Mouse (Mus musculus): ENCODE data around the gene Tex35. TPM values are rescaled to one million over a fixed set of nuclear protein-coding genes. Genes with fewer than 3 reads are reported as not detected.

The Tex35 gene
- polyA plus RNA-seq, 1 experiment = 0.10 TPM

DNA sequence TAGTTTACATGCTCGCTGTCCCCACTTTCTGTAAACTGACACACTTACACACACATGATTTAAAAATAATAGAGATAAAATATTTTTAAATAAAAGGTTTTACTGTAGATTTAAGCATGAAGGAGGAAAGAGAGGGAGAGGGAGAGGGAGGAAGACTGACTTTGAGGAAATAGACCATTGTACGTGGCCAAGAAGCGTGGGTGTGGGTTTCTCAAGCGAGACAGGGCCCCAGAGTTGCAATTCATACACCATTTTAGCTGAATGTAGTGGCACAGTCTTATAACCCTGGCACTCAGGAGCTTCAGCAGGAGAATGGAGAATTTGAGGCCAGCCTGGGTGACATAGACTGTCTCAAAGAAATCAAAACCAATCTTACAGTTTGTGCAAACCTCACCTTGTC lies 25.5 kb downstream of the Tex35 start:
- DNase-seq (ENCODE audit: extremely low spot score in 1 of 2, low spot score in 1 of 2) = no peak

DNA sequence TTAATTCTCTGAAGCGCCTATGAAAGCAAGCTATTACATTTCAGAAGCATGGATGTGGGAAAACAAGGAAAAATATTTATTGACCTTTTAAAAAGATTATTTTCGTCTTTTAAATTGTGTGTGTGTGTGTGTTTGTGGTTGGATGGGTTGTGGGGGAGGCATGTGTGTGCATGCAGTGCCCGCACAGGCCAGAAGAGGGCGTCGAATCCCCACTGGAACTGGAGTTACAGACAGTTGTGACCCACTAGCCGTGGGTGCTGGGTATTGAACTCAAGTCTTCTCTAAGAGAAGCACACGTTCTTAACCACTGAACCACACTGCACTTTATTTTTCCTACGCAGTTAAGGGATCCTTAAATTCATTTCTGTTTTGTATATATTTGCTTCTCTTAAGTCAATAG lies 26.5 kb downstream of the Tex35 start:
- DNase-seq (ENCODE audit: extremely low spot score in 1 of 2, low spot score in 1 of 2) = no peak

DNA sequence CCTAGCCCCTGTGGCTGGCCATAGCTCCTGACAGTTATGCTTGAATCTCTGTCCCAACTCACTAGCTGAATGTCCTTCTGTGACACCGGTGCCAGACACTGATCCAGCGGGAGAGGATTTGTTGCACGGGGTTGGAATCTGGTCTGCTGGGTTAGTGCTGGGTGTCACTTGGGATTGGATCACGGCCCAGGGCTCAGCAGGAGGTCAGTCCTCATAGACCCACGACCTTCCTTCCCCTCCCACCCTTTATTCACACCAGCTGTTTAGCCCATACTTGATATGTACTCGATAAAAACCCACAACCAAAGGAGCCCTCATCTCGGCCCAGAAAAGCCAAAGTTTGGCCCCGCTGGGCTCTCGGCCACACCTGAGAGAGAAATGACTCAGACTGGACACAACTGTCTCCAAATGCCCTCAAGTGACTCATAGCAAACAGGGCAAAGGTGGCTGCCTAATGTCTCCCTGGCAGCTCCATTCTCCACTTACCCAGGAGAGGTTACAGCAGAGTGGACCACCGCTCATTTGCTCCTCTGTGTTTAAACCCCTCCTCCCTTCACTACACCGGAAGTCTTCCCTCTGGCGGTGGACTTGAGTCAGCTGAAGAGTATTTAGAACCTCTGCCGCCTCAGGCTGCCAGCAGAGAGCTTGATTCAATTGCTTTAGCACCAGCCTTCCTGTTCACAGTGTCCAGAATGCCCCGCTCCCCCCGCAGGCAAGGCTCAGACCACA lies 27.2 kb downstream of the Tex35 start:
- DNase-seq (ENCODE audit: extremely low spot score in 1 of 2, low spot score in 1 of 2) = no peak

DNA sequence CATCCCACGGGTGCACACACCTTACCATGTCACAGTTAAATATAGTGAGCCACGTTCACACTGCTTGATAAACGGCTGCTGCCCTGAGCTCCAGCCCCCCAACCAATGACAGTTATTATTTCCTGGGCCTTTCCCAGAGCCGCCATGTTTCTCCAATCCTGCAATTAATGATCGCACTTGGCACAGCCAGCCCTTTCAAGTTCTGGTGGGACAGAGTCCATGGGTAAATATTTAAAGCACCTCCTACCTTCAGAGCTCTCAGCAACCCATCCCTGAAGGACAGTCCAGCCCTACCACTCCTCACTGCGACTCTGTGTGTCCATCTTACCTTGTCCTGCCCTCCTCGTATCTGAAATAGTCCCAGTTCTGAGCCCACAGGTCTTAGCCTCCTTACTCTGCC lies 28.4 kb downstream of the Tex35 start:
- no peak for DNase-seq (ENCODE audit: extremely low spot score in 1 of 2, low spot score in 1 of 2)

DNA sequence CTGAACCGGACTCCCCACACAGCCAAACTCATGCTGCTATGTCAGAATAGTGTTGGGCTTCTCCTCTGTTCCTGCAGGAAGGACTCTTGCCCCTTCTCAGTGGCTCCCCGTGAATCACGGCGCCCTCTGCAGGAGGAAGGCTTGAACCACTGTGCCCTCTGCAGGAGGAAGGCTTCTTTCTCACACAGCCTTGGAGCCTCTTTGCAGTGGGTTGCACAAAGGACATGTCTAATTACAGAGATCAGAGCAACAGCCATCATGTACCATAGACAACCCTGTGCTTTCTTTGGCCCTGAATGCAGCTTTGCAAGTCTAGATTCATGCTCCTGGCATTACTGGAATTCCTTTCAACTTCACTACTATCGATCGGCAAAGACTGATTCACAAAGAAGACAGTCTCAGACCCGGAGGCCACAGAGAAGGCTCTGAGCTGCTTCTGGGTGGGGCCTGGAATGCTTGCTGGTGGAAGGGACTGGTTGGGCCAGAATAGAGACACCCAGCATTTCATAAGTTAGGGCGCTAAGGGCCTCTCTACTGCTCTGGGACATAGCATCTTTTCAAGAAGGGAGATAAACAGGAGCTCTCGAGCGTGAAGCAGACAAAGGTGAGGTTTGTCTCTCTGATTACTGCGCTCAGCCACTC lies 29.0 kb downstream of the Tex35 start:
- DNase-seq (ENCODE audit: extremely low spot score in 1 of 2, low spot score in 1 of 2) = peak in 1 of 2 experiments; percentile 59

DNA sequence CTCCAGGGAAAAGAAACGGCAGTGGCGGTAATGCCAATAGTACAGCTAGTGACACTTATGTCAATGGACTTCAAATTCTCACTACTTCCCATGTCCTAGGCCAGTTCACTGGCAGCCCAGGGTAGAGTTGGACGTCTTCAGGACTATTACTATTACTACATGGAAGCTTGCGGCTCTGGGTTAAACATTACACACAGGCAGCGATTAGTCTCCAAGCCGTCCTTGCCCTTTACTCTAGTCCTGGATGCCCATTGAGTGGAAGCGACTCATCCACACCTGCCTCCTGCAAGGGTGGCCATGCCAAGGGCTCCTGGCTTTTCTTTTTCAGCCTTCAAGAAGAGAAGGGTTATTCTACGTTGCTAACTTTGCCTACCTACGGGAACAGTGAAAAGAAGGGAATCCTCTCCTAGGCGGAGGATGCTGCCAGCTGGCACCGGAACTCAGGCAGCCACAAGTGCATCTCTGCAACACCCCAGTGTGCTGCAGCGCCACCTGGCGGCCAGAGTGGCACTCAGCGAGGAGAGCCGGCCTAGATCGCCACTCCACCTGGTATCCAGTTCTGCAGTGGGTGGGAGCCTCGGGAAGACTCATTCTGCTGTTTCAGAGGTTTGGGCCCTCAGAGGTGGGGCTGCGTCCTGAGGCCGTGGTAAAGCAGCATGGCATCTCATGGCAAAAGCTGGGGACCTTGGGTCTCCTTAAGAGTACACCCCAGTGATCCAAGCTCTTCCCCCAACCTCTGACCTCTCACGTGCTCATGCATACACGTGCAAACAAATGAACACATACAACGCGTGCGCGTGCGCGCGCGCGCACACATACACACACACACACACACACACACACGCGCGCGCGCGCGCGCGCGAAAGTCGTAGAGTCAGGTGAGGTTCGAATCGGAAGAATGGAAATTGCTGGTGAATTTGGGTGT lies 31.4 kb downstream of the Tex35 start:
- peak; percentile 57 to 95 for DNase-seq (ENCODE audit: extremely low spot score in 1 of 2, low spot score in 1 of 2)

DNA sequence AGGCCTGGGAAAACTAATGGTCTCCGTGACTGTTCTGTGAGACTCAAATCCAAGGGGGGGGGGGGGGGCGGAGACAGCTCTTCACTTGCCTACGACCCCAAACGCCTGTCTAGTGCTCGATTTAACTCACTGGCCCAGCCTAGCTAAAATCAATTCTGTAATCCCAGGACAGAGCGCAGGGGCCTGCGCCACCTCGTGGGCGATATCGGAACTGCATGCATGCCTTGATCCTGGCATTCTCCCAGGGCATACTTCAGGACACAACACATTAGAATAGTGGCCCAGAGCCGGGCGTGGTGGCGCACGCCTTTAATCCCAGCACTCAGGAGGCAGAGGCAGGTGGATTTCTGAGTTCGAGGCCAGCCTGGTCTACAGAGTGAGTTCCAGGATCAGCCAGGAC lies 32.2 kb downstream of the Tex35 start:
- peak; percentile 47 to 90 for DNase-seq (ENCODE audit: extremely low spot score in 1 of 2, low spot score in 1 of 2)

DNA sequence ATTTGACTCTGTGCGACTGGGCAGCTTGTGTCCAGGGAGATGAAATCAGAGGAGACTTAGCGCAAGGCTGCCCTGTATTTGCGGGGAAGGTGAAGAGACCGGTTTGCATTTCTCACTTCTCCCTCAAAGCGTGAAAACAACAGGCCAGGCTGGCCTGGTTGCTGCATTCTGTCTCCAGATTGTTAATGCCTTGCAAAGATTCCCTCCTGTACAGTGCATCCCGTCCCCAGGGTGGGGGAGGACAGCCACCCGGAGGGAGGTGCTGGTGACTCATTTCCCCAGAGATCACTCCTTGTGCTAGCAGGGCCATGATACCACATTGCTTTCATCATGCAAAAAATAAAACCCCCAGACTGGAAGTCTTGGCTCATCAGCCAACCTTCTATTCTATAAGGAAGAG lies 33.5 kb downstream of the Tex35 start:
- peak in 1 of 2 experiments; percentile 28 for DNase-seq (ENCODE audit: extremely low spot score in 1 of 2, low spot score in 1 of 2)

DNA sequence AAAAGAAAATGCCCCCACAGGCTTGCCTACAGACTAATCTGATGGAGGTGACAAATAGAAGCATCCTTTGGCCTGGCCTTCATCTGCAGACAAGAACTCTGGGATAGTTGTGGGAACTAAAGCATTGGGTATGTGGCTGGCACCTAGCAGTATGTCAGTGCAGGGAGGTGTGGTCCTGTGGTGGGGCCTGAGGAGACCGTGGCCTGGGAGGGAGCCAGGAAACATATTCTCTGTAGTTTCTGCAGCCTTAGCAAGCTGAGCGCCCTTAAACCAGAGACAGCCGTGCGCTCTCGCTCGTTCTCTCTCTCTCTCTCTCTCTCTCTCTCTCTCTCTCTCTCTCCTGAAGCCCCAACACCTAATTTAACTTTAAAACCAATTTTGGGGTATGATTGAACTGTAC lies 34.1 kb downstream of the Tex35 start:
- DNase-seq (ENCODE audit: extremely low spot score in 1 of 2, low spot score in 1 of 2) = no peak

DNA sequence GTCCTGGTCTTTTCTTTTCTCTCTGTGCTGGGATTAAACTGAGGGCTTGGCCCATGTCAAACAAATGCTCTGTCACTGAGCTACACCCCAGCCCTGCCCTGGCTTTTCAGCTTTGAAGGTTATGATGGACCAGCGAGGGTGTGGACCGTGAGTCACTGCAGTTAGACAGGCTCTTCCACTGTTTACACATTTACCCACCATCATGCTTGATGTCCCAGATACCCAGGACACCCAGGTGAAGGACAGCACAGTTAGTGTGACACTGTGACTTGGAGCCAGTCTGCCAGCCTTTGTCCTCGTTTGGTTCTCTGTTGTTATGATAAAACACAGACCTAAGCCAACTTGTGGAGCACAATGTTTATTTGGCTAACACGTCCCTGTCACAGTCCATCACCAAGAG lies 34.9 kb downstream of the Tex35 start:
- DNase-seq (ENCODE audit: extremely low spot score in 1 of 2, low spot score in 1 of 2) = no peak

DNA sequence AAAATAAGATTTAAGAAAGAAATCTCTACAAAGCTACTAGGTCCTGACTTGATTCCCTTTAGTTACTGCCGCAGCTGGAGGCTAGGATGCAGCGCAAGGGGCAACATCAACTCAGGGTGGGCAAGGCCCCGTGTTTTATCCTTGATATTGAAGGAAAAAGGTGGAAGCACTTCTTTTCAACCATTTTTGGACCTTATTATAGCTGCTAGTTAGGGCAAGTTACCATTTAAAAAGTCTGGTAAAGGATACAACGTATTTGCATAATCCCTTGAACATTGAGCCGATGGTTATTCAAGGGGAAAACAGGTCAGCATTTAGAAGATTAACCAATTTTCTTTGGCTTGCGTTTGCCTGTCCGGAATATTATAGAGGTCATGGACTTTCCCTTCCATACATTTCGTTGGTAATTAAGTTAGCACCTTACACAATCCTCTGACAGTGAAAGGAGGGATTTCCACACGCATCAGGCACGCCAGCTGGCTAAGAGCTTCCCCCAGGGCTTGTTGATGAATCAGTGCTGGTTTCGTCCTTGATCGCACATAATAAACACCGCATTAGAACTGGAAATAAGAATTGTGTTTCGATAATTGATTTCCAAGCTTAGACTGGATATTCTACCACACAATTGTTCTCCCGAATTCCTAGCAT lies 39.2 kb downstream of the Tex35 start:
- DNase-seq (ENCODE audit: extremely low spot score in 1 of 2, low spot score in 1 of 2) = no peak

DNA sequence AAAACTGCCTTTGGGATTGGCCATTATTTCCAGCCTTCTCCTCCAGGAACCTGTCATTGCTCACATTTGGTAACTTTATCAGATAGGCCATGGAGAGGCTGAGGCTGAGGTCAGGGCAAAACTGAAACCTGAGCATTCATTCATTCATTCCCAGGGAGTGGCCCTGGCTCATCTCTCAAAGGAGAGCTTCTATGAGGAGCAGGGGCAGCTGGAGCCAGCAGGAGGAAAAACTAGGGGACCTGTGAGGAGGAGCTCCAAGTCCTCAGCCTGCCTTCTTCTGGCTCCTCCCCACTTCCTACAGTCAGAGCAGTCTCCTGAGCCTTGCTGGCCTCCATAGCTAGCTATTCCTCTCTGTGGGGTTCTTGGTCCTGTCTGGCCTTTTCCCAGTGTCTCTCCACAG lies 40.2 kb downstream of the Tex35 start:
- no peak for DNase-seq (ENCODE audit: extremely low spot score in 1 of 2, low spot score in 1 of 2)

DNA sequence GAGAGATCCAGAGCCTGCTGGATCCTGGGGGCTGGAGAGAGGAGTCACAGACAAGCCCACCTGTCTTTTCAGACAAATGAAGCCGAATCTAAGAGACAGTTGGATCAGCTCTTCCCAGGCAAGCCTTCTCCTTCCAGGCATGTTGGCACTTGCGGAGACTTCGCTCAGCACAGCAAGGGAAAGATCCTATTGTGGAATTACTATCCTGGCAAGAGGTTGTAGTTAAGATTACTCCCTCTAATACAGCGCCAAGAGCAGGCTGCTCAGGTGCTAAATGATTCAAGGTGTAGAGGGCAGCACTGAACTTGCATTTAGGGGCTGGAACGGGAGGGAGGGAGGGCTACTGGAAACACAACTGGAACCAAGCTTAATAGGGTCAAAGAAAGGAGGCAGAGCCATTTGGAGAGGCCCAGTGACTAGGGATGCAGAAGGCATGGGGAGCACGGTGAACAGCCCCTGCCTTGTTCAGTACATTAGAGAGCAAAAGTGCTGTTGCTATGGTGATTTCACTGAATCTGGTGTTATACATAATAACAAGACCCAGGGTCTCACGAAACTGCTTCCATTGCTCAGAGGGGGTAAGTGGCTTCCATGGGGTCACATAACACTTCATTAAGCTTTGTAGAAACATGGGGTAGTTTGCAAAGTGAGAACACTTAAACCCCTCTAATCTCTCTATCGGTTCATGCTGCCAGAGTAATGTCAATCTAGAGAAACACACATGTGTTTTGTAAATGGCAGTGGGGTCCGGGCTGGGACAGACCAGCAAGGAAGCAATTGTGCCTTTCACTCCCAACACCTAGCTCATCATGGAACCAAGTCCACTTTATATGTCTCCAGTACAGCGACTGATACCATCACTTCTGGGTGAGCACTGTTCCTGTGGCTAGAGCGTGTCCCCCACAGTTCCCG lies 42.4 kb downstream of the Tex35 start:
- DNase-seq (ENCODE audit: extremely low spot score in 1 of 2, low spot score in 1 of 2) = no peak

DNA sequence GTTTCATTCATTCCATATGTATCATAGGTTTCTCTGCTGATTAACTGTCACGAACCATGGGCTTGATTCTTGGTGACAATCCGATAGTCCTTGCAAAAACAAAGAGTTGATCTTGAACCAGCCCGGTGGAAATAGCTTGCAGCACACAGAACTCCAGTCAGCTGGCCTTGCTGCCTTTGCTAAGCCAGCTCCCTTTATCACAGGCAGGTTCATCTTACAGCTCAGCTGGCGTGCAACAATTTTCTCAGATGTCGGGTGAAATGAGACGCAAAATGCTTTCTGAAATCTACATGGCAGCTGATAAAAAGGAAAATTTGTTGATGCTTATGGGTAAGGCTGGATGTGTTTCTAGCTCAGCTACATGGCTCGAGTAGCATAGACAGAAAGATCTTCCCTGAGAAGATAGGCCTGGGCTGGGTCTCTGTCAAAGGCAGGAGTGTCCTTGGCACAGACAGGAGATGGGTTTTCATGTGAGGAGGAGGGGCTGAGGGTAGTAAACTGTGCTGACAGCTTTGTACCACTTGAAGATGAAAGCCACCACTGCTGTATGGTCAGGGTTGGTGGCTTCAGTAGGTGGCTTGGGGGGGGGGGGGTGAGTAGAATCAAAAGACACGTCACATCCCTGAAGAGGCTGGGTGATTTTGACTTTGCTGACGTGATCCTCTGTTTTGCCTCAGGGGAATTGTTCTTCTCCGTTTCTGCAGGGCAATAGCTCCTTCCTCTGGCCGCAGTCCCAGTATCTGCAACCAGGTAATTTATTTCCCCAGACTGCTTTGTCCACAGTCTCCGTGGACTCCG lies 45.0 kb downstream of the Tex35 start:
- DNase-seq (ENCODE audit: extremely low spot score in 1 of 2, low spot score in 1 of 2) = no peak

DNA sequence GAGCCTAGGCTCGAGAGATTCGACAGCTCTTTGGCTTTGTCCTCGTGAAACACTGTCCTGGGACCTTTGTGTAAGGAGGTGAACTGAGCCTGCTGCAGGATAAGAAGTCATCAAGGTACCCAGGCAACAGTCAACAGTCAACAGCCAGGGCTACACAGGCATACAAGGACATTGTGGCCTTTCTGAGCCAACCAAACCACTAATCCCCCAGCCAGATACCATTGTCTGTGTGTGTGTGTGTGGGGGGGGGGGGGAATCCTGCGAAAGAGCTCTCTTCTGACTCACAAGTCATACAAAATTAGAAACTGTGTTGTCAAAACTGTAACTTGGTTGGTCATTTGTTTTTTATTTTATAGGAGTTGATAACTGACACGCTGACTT lies 46.0 kb downstream of the Tex35 start:
- no peak for DNase-seq (ENCODE audit: extremely low spot score in 1 of 2, low spot score in 1 of 2)

DNA sequence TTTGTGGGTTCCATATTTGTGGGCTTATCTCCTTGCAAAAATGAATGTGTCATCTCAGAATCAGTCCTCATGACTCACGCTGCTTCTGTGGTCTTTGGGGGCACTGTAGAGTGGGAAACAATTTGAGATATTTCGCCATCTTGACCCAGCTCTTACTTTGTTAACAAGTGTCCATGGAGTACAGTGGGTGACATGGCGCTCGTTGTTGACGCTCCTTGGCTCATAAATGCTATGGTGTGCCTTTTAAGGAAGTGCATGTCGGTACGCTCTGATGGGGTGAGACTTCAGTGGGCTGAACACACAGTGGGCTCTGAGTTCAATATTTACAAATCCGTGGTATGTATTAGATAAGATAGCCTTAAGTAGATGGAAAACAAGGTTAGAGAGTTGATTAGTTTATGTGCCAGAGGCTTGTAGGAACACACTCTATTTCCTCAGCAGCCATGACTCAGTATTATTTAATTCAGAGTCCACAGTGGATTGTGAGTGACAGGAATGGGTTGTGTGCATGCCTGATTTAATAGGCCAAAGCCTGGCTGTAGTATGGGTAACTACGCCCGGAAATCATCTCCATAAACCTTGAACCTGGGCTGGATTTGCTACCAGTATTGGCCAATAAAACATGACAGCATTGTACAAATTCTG lies 46.6 kb downstream of the Tex35 start:
- DNase-seq (ENCODE audit: extremely low spot score in 1 of 2, low spot score in 1 of 2) = no peak

DNA sequence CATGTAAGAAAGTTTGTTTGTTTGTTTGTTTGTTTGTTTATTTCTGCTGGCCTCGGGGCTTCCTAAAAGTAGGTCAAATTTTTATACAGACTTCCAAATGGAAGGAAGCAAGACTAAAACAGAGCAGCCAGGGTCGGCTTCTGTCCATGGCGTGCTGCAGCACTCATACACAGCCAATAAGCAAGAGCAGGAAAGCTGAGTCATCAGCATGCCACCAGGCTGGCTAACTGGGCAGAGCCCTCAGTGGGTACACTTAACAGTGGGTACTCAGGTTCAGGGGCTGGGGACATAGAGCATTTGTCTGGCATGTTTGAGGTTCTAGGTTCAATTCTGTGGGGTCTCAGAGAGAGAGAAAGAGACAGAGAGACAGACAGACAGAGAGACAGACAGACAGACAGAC lies 47.3 kb downstream of the Tex35 start:
- DNase-seq (ENCODE audit: extremely low spot score in 1 of 2, low spot score in 1 of 2) = no peak

DNA sequence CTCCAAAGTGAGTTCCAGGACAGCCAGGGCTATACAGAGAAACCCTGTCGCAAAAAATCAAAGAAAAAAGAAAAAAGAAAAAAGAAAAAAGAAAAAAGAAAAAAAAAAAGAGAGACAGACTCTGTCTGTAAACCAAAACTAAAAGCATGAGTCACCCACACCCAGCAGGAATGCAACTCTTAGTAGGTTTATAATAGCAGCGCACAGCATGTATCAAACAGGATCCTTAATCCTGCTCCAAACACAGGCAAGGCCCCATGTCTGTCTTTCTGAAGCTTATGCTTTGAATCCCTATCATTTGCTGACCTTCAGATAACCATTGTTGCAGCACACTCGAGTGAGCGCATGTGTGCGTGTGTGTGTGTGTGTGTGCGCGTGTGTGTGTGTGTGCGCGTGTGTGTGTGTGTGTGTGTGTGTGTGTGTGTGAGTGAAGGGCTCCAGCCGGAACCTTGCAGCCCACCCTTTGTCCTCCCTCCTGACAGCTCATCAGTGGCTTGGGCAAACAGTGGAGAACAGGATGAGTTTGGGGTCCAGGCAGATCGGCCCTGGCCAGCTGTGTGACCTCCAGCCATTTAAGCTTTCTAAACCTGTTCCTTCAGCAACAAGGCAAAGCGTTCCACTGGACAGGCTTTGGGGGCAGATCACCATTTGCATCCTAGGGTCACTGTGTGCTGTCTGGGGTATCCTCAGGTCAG lies 47.9 kb downstream of the Tex35 start:
- DNase-seq (ENCODE audit: extremely low spot score in 1 of 2, low spot score in 1 of 2) = no peak
